Mouse (Mus musculus) T-helper 1 cell (primary cell): Measurements from ENCODE around the gene Mapk8ip1.

Experiments used
- in situ Hi-C: fragments of 300-600 bp; cut with MboI, MseI; formaldehyde crosslinking; loops from one replicate; pipeline ENCODE4 v1.15.1; 2025; ENCODE audit warnings: high pct_unique_total_duplicates

Gene Mapk8ip1

GRCm38 (mm10) chr2:92391703-92392317, 9.3 kb downstream of the Mapk8ip1 start:
- in situ Hi-C loops, result no loop called here

DNA sequence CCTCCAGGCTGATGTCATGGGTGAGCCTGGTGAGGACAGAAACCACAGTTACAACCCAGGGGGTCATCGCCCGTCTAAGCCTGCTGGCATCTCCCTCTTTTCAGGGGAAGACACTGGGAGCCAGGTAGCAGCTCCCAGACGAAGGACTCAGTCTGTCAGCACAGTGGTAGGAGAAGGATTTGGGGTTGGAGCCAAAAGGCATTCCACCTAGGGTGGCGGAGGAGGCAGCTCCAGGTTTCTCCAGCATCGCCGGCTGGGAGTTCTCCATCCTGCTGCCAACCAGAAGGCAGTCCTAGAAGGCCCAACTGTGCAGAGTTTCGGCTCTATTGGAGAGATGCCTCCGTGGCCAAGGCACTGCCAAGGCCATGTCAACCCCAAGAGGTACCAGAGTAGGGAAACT, 9.9 kb downstream of the Mapk8ip1 start:
- in situ Hi-C loops, result no loop called here

DNA sequence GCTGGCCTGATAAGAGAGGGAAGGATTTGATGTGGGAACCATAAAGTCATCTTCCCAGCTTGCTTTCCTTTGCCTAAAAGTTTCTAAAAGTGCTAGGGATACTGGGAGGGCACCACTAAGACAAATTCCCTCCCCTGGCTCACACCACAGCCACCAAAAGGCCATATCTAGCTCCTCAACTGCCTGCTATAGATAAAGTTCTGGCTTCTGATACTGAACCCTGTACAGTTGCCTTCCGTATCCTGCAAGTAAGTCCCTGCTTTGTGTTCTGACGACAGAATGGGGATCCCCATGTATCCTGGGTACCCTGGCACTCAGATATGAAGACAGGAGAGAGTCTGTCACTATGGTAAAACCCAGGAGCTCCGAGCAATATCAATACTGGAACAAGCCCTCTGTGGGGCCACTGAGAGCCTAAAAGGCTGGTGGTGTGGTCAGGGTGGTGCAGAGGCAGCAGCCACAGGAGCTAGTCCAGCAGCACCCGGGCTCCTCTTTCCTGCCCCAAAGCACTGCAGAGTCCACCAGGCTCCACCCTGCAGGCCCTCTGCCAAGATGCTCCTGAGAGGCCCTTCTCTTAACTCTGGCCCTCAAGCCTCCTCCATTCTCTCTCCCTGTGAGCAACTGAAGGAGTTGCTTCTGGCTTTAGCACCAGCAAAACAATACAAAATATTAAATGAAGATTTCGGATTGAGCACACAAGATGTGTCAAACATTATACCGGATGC, 10.7 kb downstream of the Mapk8ip1 start:
- in situ Hi-C loops, result no loop called here

DNA sequence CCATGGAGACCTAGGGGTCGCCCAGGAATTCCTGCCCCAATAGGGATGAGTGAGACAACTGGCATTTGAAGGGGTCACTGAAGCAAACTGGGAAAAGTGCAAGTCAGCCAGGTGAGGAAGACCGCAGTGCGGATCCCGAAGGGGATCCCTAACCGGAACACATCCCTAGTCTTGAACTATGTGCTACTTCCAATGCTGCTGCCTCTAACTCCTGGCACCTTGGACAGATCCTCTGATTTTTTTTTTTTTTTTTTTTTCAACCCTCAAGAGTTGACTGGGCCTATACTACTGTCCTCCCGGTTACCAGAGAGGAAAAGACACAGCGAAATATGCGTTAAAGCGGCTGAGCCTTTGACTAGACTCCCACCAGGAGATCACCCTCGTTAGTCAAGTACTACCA, 11.4 kb downstream of the Mapk8ip1 start:
- in situ Hi-C loops, result no loop called here

GRCm38 (mm10) chr2:92388891-92389641, 12.0 kb downstream of the Mapk8ip1 start:
- in situ Hi-C loops, result no loop called here

GRCm38 (mm10) chr2:92388081-92388517, 13.0 kb downstream of the Mapk8ip1 start:
- in situ Hi-C loops, result no loop called here

DNA sequence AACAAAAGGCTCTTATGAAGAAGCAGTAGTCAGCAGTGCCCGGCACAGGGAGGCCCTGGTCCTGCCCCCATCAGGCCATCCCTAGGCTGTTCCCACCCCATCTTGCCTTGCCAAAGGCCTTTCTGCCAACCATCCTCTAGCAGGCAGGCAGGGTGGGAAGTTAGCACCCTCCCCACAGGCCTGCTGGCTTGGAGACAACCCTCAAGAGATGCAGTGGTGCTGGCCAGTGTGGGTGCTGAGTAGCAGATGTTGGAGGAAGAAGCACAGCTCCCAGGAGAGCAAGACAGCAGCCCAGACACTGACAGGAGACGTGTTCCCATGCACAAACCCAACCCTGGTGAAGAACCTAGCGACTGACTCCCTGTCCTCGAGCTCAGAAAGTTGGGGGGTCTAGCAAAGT, 13.4 kb downstream of the Mapk8ip1 start:
- in situ Hi-C loops, result no loop called here

DNA sequence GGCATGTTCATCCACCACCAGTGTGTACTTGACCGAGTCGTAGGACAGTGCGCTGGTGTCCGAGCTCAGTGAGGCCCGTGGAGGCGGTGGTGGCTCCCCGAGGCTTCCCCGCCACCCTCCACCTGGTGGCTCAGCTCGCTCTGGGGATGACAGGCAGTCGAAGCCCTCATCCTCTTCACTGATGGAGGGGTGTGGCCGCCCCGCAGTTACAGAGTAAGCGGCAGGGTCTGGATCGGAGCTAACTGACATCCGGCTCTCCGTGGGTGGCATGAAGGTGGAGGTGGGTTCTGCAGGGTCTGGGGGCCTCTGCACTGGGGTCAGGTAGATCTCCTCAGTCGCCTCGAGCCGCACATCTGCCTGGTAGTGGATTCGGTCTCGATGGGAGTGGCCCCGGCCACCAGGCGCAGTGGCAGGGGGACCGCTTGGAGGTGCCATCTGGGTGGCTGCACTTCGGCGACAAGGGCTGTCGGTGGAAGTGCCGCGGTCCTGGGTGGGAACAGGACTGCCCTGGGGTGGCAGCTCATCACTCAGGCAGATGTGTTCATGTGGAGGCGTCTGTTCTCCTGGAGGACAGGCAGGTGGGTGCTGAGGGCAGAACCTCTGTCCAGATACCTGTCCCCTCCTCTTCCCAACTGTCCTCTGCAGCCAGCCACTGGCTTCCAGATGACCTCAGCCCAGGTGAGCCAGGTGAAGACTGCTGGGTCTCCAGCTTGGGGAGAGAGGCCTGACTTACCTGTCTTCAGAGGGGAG, 14.1 kb downstream of the Mapk8ip1 start:
- in situ Hi-C loops, result no loop called here

DNA sequence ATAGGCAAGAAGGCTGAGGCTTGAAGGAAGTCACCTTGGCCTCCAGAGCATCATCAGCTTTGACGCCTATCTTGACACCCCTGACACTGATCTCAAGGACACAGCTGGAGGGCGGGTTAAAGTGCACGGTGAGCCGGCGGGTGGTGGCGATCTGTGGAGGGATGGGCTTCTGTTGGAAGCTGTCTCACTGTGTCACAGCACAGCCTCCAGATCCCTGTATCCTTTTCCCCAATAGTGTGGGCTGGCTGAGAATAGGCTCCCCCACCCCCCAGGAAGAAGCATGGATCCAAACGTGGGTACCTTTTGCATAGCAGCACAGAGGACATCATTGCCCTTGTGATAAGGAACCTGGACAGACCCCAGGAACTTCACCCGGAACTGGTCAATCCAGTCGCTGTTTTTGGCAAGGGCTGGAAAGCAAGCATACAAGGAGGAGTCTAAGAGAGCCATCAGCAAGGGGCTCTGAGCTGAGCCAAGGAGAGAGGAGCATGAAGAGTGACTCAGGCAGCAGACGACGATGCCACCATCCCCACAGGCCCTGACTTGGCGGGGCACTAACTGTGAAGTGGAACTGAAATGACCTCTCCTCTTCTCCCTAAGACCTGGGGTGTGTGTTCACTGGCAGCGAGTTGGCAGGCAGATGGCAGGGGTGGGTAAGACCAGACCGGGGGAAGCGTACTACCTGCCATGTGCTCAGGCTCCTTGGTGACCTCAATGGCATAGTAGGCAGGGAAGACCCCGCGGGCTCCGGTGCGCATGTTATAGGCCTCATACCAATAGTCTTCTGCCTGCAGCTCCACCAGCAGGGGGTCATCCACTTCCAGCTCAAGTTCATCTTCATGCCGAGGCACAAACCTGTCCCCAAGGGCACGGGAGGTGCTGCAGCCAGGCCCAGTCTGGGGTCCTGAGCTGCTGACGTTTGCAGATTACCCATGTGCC, 15.7 kb downstream of the Mapk8ip1 start:
- in situ Hi-C loops, result no loop called here

DNA sequence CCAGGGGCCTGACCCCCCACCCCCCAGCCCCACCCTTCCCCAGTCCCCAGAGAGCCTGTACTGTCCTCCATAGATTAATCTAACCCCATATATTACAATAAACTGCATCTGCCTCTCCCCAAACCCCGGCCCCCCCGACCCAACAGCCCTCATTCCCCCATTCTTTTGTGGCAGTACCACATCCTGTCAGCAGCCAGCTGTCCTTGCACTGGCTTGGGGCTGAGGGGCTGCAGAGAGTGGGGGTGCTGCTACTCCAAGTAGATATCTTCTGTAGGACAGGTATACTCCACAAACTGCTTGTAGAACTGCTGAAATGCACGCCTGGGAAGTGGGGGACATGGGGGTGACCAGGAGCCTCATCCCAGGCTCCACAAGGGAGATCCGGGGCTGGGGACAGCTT, 17.0 kb downstream of the Mapk8ip1 start:
- in situ Hi-C loops, result no loop called here

DNA sequence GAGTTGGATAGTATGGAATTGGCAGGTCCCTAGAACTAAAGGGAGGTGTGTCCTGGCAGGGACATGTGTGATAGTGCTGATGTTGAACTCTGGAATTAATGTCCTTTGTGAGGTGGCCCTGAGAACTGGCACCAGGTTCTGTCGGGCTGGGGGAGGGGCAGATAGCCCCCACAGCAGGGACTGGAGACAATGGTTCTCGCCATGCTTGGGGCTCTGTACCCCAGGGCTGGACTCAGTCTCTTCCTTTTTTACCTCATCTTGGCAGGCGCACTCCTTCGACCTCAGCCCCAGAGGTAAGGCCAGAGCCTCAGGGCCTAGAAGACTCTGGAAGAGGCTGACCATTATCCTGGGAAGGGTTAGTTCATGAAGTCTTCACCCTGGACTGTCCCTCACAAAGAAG, 18.3 kb downstream of the Mapk8ip1 start:
- in situ Hi-C loops, result no loop called here

DNA sequence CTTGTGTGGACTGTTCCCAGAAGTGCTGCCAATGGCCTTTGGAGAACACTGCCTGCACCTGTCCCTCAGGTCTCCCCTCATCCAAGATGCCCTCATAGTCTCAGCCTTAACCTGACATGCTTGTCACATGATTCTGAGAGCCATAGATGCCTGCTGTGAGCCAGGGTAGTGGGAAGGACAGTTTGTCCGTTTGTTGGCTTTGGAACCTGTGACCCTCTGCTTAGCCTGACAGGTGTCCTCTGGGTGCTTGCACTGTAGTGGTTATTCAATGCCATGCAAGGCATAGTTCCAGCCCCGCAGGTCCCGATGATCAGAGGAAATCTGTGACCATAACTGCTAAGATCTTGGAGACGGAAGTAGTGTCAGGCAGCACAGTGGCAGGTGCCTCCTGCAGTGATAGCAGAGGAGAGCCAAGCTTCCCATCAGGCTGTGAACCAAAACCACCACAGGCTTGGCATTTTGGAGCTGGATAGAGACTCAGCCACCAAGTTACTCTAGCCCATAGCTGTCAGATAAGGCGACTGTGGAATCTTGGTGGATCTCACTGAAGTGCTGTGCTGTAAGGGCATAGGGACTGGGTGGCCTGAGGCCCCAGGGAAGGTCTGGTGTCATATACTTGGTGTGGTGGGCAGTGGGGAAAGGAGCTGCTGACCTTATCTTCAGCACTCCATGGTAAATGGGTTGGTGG, 19.0 kb downstream of the Mapk8ip1 start, which contains the start of gene 1700029I15Rik:
1700029I15Rik (plus strand) TSS at position 638 of the 688 bp plus-strand sequence.
- in situ Hi-C loops, result no loop called here

GRCm38 (mm10) chr2:92381161-92381560, 19.9 kb downstream of the Mapk8ip1 start:
- in situ Hi-C loops, result no loop called here

DNA sequence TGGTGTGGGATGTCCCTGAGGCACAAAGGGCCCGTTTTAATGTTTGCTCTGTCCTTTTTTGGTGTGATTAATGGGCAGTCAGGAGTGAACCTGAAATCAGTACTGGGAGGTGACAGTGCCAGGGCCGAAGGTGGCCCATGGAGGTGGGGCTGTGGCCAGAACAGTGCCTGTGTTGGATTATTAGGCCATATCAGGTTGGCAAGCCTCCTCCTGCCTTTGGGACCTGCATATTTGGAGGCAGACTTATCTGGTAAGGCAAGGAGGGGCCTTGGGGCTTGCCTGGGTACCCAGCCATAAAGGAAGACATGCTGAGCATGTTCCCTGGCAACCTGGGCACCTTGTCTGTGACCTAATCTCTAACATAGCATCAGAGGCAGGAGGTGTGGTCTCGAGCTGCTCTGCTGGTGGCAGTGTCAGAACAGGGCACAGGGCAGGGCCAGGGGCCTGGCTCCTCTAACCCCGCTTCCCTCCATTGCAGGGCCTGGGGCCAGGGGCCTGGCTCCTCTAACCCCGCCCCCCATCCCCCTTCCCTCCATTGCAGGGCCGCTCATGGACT, 20.5 kb downstream of the Mapk8ip1 start:
- in situ Hi-C loops, result no loop called here

DNA sequence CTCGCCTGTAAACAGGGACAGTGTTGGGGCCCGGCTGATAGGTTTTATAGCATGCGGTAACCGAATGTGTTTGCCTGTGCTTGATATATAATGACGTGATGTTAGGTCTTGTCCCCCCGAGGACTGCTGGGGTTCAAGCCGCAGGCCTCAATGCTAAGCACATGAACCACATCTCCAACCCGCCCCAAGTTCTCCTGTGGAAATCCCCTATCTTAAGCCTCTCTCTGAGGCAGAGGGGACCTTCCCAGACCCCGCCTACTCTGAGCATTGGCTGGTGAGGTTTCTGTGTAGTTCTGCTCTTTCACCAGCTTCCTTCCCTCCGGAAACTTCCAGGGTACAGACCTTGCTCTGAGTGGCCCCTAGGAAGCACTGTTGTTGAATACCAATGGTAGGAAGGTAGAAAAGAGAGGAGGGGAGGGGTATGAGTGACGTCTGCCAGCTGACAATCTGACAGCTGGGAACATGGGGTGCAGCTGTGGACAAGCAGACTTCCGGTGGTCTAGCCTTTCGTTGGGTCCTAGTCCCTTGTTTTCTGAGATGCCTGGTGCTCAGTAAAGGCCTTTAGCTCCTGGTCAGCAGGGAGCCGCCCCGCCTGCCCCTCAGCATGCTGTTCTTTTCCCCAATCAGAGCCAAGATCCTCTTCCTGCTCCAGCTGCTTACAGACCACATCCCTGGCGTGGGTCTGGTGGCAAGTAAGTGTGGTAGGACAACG, 21.1 kb downstream of the Mapk8ip1 start:
- in situ Hi-C loops, result loop anchor here (5.0 kb wide), 1 partner anchor 77 kb away; no protein-coding TSS in a partner anchor

DNA sequence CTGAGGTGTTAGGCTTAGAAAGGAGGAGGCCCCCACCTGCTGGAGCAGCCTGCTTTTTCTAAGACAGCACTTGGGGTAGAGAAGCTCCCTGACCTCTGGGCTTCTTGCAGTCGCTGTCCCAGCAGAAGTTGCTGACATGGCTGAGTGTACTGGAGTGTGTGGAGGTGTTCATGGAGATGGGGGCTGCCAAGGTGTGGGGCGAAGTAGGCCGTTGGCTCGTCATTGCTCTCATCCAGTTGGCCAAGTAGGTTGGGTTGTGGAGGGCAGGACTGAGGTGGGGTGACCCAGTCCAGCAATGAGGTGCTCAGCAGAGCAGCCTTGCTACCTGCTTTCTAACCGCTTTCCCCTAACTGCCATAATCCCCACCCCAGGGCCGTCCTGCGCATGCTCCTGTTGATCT, 23.7 kb downstream of the Mapk8ip1 start:
- in situ Hi-C loops, result loop anchor here (5.0 kb wide), 1 partner anchor 80 kb away; no protein-coding TSS in a partner anchor

GRCm38 (mm10) chr2:92376300-92376699, 24.8 kb downstream of the Mapk8ip1 start:
- in situ Hi-C loops, result loop anchor here (5.0 kb wide), 1 partner anchor 81 kb away; no protein-coding TSS in a partner anchor

DNA sequence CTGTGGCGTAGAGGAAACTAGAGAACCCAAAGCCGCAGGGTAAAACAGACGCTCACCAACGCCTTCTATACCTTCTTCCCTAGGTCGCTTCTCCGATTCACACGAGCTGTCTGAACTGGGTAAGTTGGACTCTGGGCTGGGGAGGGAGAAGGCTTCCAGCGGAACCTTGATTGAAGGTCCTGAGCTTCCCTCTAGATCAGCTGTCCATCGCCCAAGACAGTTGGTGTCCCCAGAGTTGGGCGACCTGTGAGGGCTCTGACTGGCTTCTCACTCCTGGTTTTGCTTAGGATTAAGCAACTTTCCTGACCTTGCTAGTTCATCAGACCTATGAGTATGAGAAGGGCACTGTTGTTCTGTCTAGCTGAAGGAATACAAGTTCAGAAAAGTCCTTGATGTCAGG, 25.3 kb downstream of the Mapk8ip1 start:
- in situ Hi-C loops, result loop anchor here (5.0 kb wide), 1 partner anchor 82 kb away; no protein-coding TSS in a partner anchor
